Mouse (Mus musculus): ENCODE results near the gene Vamp3.

DNA sequence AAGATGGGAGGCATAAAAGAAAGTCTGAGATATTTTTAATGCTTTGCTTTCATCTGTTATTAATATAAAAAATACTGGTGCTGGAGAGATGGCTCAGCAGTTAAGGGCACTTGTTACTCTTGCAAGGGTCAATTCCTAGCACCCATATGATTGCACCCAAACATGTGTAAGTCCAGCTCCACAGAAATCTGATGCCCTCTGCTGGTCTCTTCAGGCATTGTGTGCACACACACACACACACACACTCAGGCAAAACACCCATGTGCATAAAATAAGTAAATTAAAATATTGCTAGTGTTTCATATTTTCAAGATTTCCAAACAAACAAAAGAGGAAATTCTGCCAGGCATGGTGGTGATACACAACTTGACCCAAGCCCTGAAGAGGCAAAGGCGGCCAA, 29.6 kb upstream of the Vamp3 start:
- TF ChIP-seq CTCF (IDR thresholded peaks at IDR 0.05; ENCODE audit: borderline replicate concordance, extremely low read depth, insufficient read depth, insufficient read length), result peak; percentile 30; the same call in 1 of the 2 replicates
- no peak for TF ChIP-seq POLR2A (IDR thresholded peaks at IDR 0.05; ENCODE audit: borderline replicate concordance, extremely low read depth, insufficient read depth, insufficient read length, poor library complexity, severe bottlenecking)

All from brain, embryonic 14.5 days (tissue).